Mouse (Mus musculus) cortical plate, adult 2 months (tissue): ENCODE data around the gene Camkk2.

Experiments
- CTCF ChIP-seq: fragments of 200-500 bp; IDR thresholded peaks from 2 replicates; pipeline ENCODE4 v1.5.1; 2011; ENCODE audit warnings: mild to moderate bottlenecking, control low read depth, low read length; ENCODE audit not compliant: insufficient read depth; ENCODE audit errors: extremely low read depth
- POLR2A ChIP-seq: fragments of 200-500 bp; IDR thresholded peaks from 2 replicates; pipeline ENCODE4 v1.6.1; 2011; ENCODE audit warnings: mild to moderate bottlenecking, low read length, control low read depth; ENCODE audit not compliant: insufficient read depth; ENCODE audit errors: extremely low read depth

GRCm38 (mm10) chr5:122747950-122748349 is 31.3 kb downstream of the Camkk2 start:
- no peak for TF ChIP-seq CTCF
- TF ChIP-seq POLR2A: no peak
